Mouse (Mus musculus): Measurements from ENCODE around the gene Syngr3.

GRCm38 (mm10) chr17:24723881-24724180 lies 34.1 kb upstream of the Syngr3 start:
- TF ChIP-seq EP300 (optimal IDR thresholded peaks at IDR 0.05) (no peak), CTCF (IDR thresholded peaks at IDR 0.05; ENCODE audit: low read depth) (no peak)

Measured in stomach, postnatal 0 days (tissue).